Mouse (Mus musculus) right cerebral cortex, postnatal 10 days (tissue): ENCODE measurements at regions not wholly inside any gene's neighbourhood (a gene's known extent, or its start where the extent isn't known, plus 50 kb on each side); places are given as distances from the start of the nearest gene placed in this dataset.

ENCODE experiments used
- DNase-seq, 2 experiments: peaks; one replicate each; pipeline ENCODE4 v3.0.0; 2021; ENCODE audit warnings: low spot score in 2 of 2

- peak in 1 of 2 experiments; percentile 24 for DNase-seq
These were observed 130.7 kb downstream of the Cep170 start for GRCm38 (mm10) chr1:176683146-176683545.

- peak in 1 of 2 experiments; percentile 30 for DNase-seq
These were observed 131.9 kb downstream of the Cep170 start for GRCm38 (mm10) chr1:176681971-176682370.

GRCm38 (mm10) chr1:176675184-176675583 is 138.7 kb downstream of the Cep170 start:
- no peak for DNase-seq

- no peak for DNase-seq
These were observed 142.8 kb downstream of the Cep170 start for GRCm38 (mm10) chr1:176671081-176671480.

- DNase-seq = no peak
These were observed 146.1 kb downstream of the Cep170 start for GRCm38 (mm10) chr1:176667552-176668306.

- DNase-seq = no peak
These were observed 153.6 kb downstream of the Cep170 start for GRCm38 (mm10) chr1:176660286-176660685.

GRCm38 (mm10) chr1:176658639-176659038 is 155.2 kb downstream of the Cep170 start:
- no peak for DNase-seq

GRCm38 (mm10) chr1:176655487-176656333 is 158.2 kb downstream of the Cep170 start:
- DNase-seq = no peak

GRCm38 (mm10) chr1:176644248-176644647 is 169.6 kb downstream of the Cep170 start:
- DNase-seq = no peak

- no peak for DNase-seq
These were observed 190.7 kb downstream of the Cep170 start for GRCm38 (mm10) chr1:176623171-176623570.

GRCm38 (mm10) chr1:176622213-176622612 is 191.7 kb downstream of the Cep170 start:
- no peak for DNase-seq

GRCm38 (mm10) chr1:176621285-176621684 is 192.6 kb downstream of the Cep170 start:
- DNase-seq = no peak

- DNase-seq = peak; percentile 32 to 62
These were observed 195.0 kb downstream of the Cep170 start for GRCm38 (mm10) chr1:176618896-176619295.

- no peak for DNase-seq
These were observed 198.2 kb downstream of the Cep170 start for GRCm38 (mm10) chr1:176615673-176616072.

- peak in 1 of 2 experiments; percentile 31 for DNase-seq
These were observed 219.6 kb downstream of the Cep170 start for GRCm38 (mm10) chr1:176594312-176594711.

- no peak for DNase-seq
These were observed 225.7 kb downstream of the Cep170 start for GRCm38 (mm10) chr1:176588144-176588543.

GRCm38 (mm10) chr1:176573703-176574102 is 240.2 kb downstream of the Cep170 start:
- DNase-seq = no peak

- no peak for DNase-seq
These were observed 255.1 kb downstream of the Cep170 start for GRCm38 (mm10) chr1:176558457-176559415.

- peak in 1 of 2 experiments; percentile 26 for DNase-seq
These were observed 259.3 kb upstream of the Pld5 start for GRCm38 (mm10) chr1:176534417-176534816.

- DNase-seq = no peak
These were observed 253.9 kb upstream of the Pld5 start for GRCm38 (mm10) chr1:176529037-176529436.

- DNase-seq = no peak
These were observed 236.4 kb upstream of the Pld5 start for GRCm38 (mm10) chr1:176511467-176511866.

GRCm38 (mm10) chr1:176505441-176505840 is 230.3 kb upstream of the Pld5 start:
- DNase-seq = no peak
